Mouse (Mus musculus): ENCODE data around the gene Naip1.
"Not testable (repeated sequence)": the region's sequence is repeated elsewhere in the genome, so short reads cannot be mapped to it uniquely, and the experiment has no call there.

The Naip1 gene

DNA sequence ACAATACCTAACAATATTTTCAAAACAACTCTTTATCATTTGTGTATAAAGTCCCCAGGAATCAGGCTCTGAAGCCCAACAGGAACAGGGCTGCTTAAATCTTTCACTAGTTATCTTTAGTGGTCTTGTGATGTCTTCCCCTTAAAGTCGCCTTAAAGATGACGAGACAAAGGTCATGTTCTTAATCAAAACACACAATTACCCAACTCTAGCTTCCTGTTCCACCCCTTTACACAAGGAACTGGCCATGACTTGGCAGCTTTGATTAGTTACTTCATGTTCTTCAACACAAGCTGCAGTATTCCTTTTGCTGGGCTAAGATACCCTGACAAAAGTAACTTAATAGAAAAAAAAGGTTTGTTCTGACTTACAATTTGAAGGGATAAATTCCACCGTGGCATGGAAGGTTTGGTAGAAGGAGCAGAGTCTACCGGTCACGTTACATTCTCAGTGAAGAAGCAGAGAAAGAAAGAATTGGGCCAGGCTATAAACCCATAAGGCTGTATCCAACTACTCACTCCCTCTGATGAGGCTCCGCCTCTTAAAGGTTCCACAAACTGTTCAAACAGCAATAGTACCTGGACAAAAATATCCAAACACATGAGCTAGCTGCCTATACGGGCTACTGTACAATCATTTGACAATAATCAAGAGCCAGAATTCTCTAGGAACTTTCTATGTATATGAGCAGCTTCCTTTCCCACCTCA lies 49.6 kb downstream of the Naip1 start:
- not testable (repeated sequence) for DNase-seq (ENCODE audit: inconsistent ontology term)

DNA sequence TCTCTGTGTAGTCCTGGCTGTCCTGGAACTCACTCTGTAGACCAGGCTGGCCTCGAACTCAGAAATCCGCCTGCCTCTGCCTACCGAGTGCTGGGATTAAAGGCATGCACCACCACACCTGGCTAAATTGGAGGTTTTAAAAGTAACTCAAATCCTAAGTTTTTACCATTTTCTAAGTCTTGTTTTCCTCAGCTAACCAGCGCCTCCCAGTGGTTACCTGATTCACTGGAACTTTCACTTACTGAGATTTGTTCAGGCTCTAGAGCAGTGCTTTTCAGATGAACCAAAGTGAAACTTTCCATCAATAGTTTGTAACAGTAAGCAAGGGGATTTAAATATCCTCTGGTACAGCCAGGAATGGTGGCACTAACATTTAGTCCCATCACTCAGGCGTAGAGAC lies 61.6 kb downstream of the Naip1 start:
- DNase-seq (ENCODE audit: inconsistent ontology term): not testable (repeated sequence)

DNA sequence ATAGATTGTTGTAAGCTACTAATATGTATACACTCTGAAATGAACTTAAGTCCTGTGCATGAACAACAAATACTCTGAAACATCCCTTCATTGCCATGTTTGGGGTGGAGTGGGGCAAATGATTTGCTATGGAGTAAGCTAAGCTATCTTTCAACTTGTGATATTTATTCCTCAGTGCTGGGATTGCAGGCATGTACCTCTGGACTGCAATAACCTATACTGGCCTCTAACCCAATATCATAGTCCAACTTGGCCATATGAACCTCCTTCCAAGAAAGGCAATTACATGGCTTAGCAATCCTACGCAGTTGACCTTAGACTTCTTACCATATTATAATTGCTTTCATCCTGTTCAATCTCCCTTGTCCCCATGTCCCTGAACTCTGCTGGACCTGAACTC lies 82.1 kb downstream of the Naip1 start:
- no peak for DNase-seq (ENCODE audit: inconsistent ontology term)
